Mouse (Mus musculus) cerebellum, adult 9-11 months (tissue): ENCODE measurements around the gene Mkrn2.

Experiments
- DNase-seq: peaks from one replicate; pipeline ENCODE4 v3.0.0; 2022

Mkrn2 gene

DNA sequence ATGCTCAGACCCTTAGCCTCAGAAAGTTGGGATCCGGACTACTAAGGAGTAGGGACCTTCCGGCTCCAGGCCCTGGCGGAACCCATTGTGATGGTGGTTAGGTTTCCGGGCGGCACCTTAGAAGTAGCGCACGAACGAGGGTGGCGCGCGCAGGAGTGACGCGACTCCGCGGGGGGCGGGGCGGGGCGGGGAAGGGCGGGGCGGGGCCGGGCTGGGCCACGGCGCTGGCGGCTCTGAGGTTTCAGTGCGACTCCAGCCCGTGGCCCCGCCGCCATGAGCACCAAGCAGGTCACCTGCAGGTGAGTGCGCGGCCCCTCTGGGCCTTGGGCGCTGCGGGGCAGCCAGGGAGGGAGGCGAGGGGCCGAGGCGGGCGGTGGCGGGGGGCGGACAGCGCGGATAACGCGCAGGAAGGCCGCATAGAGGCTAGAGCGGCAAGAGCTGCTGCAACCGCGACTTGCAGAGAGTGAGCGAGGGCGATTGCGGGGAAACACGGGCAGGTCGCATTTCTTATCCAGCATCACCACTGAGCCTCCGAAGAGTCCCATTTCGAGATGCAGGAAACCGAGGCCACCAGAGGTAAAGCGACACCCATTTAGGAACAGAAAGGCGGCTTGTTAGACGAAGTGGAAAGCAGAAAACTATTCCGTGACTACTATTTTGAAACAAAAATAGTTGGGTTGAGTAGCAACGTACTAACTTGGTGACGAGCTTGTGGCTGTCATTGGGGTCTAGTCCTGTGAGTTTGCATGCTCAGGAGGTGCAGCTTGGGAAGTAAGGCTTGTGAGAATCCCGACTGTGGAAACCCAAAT, at the start of gene Mkrn2:
TSS of gene Mkrn2 (plus strand) at position 188 of the 809 bp plus-strand sequence.
- peak; percentile 81 for DNase-seq

DNA sequence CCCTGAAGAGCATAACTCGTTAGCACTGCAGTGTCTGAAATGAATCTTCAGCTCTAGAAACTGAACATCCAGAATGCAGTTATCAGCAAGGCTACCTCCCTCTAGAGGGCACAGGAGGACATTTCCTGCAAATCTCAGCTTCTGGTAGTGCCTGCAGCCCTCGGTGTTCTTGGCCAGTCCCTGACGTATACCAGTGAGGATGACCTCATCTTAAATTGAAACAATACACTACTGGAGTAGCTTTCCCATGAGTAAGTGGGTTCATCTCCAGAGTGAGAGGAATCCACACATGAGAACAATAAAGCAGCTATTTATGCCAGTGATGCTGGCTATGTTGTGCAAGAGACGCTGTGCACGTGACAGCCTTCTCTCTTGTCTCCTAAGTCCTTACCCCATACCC, 46.2 kb upstream of the Mkrn2 start:
- DNase-seq = no peak

DNA sequence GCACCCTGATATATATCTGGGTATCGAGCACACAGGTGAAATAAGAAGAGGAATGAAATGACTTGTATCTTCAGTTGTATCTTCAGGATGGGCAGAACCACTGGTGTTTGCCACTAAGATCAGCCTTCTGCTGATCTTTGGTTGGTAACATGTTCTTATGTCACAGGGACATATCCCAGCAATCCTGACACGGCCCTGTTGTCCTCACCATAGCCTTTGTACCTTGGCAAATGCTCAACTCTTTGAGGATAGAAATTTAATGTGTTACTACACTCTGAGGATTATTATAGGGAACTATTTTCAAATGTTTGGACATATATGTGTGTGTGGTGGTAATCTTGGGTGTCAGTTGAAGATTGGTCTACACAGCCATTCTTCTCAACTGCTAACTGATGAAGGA, 43.5 kb upstream of the Mkrn2 start:
- DNase-seq = no peak

DNA sequence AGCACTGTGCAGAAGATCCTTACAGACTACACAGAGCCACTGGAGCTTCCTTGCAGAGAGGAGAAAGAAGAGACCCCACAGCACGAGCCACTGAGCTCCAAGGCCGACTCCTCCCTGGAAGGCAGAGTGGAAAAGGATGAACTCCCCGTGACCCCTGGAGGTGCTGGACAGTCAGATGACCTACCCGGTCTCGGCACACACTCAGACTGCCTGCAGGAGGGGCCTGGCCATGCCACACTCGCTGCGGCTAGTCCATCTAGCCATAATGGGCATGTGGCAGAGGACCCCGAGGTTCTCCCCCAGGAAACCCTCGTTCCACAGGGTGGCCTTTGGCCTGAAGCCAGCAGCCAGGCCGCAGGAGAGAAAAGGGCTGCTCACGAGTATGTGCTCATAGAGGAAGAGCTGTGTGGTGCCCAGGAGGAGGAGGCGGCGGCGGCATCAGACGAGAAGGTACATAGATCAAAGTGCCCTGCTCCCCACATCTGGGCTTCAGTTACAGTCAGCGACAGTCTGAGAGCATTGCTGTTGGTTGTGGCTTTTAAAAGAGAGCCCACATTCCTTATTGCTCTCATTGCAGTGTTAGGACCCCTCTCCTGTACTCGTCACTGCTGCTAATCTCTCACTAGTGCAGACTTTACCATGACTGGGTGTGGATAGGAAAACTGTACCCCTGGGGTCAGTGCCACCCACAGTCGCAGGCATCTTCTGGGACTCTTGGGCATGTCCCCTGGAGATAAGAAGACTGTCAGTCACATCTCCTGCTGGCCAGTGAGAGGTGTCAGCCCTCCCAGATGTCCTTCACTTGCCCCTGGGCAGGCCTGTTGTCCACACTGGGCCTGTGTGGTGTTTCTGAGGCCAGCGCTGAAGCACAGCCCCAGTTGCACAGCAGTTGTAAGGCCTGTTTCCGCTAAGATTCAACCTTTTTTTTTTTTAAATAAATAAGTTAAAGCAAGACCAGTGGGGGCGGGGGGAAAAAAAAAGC, 41.8 kb upstream of the Mkrn2 start:
- DNase-seq = no peak

DNA sequence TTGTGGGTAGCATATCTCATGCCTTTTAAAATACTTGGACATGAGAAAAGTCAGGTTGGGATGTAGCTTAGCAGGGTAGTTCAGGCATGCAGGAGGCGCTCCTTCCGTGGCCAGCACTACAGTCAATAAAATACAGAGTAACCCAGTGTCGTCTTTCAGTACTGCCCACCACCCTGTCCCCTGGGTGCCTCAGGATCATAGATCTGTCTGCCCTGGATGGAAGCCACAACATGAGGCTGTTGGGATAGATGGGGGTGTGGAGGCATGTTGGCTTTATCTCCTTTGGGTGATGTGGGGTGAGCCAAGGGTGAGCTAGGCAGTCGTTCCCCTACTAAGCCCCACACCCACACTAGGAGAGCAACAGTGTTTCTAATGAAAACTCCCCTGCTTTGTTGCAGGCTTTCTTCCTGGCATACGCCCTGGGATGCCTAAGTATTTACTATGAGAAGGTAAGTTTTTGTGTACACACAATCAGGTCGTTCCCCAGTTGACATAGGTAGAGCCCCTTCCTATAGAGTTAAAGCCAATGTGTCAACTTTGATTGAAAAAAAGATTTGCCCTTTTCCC, 36.1 kb upstream of the Mkrn2 start:
- no peak for DNase-seq

DNA sequence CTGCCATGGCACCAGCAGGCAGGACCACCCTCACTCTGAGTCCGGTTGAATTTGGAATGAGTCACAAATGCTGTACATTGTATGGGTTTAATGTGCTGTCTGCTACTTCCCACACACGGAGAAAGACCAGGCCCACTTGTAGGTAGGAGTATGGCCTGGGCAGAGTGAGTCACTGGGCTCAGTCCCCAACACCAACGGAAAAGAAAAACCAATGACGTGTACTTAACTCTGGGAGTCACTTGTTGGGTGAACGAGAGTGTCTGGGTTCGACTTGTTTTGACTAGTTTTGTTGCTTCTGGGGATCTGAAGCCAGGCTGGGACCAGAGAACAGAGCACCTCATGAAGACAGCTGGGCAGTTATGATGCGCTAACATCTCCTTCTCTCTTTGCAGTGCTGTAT, 27.5 kb upstream of the Mkrn2 start:
- no peak for DNase-seq

DNA sequence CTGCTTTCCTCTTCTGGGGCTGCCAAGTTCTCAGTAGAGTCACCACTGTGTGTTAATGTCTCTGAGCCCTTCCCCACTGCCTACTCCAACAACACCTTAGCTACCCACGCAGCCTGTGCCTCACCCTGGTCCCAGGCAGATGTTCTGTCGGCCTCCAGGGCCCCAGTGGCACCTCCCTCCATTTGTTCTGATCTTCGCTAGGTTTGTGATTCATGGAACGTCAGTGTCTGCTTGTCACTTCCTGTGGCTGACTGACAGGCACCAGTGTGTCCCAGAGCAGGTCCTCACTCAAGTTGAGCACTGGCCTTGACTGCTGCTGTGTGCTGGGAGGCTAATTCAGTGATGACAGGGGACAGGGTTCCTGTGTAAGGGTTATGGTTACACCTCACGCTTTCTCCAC, 24.3 kb upstream of the Mkrn2 start:
- DNase-seq = no peak

DNA sequence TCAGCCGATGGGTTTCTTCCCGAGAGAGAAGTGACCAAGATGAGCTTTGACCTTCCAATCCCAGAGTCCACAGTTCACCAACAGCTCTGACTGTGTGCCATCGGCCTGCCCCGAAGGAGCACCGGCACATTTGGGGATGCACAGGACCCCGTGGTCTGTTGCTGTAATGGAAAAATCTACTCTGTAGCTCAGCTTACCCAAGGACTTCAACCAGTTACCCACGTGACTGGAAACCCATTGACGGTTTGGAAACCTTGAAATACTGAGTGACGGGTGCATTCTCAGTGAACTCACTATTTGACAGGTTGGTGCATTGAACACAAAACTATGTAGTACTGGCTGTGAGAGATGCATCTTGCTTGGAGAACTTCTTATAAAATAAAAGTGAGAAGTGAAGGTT, 23.8 kb upstream of the Mkrn2 start:
- DNase-seq = no peak

DNA sequence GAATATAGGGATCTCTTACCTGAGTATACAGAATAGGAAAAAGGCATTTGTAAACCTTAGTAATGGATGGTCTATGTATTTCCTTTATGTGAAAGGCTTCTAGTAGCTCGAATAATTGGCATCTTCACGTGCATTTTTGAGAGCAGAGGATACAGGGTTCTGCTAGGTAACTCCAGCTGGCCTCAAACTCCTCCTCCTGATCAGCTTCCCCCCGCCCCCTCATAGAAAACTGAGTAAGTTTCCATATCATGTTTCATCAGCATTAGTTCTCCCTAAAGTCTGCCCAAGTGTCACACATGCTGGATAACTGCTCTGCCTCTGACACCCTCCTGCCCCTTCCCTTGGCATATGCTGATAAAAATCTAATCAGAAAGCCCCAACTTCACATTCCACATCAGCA, 20.9 kb upstream of the Mkrn2 start:
- DNase-seq = no peak

DNA sequence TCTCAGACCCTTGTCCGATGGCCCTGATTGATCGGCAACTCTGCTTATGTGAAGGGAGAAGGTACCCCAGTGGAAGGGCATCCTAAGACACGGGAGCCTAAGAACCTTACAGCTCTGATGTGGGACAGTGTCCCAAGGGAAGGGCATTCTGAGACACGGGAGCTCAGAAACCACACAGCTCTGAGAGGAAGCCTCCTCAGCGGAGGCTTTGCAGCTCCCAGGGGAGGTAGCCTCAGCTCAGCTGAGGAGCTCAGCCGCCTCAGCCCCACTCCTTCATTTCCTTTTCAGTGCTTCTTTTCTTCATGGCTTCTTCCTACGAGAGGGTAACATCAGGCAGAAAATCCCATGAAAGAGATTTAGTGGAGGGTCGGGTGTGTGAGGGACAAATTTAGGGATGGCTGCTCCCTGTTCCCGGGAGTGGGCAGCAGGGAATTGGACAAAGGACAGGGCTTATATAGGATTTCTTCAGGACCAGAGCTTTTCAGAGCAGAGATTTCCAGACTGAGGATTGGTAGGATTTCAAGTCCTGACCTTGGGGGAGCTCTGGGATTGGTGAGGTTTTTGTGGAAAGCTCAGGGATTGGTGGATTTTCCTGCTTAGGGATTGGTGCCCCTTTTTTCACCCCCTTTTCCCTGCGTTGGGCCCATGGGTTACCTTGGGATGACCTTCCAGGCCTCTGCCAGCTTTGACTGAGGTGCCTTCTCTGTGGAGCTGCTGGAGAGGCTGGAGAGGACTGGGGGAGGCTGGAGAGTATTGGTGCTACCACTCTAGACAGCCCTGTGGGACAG, 19.2 kb upstream of the Mkrn2 start:
- no peak for DNase-seq

DNA sequence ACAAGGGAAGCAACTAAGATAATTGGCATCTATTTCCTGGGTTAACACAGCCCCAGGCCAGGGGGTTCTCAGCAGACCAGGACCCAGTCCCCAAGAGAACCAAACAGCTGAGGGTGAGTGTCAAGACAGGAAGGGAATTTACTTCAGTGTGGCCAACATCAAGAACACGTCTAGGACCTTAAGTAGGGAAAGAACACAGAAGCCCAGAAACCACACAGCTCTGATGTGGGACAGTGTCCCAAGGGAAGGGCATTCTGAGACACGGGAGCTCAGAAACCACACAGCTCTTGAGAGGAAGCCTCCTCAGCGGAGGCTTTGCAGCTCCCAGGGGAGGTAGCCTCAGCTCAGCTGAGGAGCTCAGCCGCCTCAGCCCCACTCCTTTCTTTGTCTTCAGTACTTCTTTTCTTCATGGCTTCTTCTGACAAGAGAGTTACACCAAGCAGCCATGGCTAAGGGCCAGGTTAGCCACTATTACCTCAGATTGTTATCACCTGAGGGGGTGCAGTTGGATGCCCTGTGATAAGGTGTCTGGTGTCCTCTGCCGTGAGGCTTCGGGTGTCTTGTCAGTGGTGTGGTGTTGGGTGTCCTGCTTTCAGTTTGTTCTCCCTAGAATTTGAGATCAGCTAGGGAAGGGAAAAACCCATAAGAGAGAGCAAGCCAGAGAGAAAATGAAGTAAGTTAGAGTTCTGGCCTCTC, 18.1 kb upstream of the Mkrn2 start:
- DNase-seq = no peak

DNA sequence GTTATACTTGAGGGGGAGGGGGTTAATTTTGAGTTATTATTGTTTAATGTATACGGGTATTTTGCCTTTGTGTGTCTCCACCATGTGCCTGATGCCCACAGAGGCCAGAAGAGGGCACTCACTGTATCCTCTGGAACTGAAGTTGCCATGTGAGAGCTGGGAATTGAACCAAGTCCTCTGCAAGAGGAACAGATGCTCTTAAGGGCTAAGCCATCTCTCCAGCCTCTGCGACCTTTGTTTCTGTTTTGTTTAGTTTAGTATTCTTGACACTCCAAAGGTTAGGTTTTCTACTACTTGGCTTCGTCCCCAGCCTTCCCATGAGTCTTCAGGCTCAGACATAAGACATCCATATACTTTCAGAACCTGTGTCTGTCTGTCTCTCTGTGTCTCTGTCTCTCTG, 17.5 kb upstream of the Mkrn2 start:
- no peak for DNase-seq

DNA sequence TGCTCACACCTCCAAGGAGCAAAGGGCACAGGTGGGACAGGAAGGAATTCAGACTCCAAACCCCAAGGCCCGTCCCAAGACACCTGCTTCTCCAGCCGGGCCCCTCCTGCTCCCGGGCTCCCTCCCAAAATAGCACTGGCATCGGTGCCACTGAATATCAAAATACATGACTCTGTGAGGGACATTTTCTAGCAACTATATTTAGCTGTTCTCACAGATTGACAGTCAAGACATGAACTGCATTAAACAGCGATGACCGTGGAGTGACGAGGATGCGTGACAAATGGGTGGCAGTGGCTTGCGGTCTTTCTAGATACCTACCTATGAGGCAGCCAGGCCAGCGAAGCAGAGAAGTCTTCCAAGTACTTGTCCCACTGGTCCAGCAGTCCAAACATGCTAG, 15.4 kb upstream of the Mkrn2 start:
- DNase-seq = no peak

DNA sequence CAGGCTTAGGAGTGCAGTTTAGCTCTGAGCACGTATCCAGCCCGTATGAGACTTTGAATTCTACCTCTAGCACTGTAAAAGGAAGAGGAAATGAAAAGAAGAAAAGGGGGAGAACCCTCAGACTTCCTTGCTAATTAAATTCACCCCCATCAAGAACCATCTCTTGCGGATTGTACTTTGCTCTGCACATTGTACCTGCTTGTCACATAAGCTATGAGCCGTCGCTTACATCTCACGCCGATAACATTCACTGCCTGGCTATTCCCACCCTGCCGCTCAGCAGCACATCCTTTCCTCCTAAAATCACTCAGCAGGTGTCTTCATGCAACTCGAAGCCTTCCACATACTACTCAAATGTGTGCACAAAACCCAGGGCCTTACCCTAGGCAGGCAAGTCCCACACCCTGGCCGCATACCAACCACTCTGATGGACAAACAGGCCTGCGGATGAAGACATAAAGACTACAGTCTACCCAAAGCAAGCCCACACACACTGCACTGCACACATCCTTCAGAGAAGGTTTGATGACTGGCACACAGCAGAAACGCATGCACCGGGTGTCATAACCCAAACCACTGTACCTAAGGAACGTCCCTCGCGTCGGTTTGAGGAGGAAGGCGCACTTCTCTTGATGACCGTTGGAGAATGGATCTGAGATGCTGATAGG, 9.9 kb upstream of the Mkrn2 start:
- DNase-seq = no peak

DNA sequence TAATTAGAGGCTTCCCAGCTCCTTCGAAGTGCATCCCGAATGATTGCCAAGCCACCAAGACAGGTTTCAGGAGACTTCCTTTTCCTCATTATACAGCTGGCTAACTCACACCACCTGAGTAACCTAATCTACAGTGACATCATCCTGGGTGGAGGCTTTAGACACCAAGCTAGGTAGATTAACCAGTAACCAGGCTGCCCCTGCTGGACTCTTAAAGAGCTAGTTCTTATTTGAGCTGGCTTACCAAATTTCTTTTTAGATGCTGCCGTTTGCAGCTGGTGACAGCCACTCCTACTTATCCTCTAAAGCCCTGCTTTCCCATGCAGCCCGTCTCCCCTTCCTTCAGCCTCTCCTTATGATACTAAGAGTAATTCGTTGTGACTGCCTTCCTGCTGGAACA, 9.2 kb upstream of the Mkrn2 start, which contains the start of gene Mkrn2os:
TSS of gene Mkrn2os (minus strand) at position 119 of the 400 bp plus-strand sequence.
- DNase-seq = no peak

DNA sequence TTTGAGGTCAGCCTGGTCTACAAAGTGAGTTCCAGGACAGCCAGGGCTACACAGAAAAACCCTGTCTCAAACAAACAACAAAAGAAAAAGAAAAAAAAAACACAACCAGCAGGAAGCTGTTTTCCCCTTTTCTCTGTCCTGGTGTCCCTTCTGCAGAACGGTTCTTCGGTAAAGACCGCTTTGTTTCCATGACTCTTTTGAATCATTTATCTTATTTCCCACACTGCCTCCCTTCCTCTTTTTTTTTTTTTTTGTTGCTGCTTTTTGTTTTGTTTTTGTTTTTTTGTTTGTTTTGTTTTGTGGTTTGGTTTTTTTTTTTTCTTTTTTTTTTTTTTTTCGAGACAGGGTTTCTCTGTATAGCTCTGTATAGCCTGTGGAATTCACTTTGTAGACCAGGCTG, 8.4 kb upstream of the Mkrn2 start:
- no peak for DNase-seq

DNA sequence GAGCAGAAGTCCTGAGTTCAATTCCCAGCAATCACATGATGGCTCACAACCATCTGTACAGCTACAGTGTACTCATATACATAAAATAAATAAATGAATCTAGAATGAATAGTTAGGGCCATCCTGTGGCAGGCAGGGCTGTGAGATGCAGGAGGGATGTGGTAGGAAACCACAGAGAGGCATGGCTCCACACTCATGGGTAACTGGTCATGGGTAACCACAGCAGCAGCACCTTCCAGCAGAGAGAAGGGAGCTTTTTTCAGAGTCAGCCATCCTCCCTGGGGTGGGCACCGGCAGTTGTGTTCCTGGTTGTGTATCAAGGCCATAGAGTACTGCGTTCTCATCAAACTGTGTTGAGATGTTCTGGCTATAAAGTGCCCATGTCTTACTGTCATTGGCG, 7.2 kb upstream of the Mkrn2 start:
- DNase-seq = no peak

DNA sequence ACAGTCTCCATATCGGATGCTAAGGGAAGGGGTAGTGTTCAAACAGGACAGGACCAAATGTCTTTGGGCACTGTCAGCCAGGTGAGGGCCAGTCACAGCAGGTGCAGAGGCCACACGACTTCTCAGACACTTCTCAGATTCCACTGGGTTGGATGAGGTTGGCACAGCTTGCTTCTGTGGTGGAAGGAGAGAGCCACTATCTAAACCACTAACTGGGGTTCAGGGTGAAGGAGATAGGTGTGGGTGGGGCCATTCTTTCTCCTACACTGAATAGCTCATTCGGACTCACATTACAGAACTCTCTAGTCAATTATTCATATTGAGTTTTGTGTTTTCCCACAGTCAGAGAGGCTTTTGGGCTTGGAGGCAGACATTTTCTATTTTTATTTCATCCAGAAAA, 6.0 kb upstream of the Mkrn2 start:
- DNase-seq = no peak

DNA sequence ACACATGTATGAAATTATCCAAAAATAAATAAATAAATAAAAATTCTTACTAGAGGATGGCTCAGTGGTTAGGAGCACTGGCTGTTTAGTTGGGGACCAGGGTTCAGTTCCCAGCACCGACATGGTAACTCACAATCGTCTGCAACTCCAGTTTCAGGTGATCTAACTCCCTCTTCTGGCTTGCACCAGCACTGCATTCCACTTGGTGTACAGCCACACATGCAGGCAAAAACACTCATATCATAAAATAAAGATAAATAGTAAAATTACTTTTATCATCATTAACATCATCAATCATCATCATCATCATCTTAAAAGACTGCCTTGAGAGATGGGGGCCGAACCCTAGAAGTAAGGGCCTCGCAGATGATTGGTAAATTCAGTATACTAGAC, 384 bp upstream of the Mkrn2 start:
- no peak for DNase-seq

DNA sequence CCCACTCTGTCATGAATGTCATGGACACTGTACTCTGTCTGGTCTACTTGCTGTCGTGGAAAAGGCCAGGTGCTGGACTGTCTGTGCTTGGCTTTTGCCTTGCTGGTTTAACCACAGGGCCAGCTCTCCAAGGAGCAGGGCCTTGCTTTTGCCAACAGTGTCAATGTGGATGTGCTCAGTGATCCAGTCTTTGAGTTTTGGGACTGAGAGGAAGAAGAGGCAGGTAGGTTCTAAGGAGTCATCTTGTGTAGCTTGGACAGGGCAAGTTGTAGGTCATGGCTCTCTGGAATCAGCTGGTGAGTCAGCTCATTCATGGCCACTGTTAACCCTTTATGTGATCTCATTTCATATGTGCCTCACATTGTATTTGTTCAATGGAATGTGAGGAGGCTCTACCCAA, 4.8 kb downstream of the Mkrn2 start:
- DNase-seq = no peak

DNA sequence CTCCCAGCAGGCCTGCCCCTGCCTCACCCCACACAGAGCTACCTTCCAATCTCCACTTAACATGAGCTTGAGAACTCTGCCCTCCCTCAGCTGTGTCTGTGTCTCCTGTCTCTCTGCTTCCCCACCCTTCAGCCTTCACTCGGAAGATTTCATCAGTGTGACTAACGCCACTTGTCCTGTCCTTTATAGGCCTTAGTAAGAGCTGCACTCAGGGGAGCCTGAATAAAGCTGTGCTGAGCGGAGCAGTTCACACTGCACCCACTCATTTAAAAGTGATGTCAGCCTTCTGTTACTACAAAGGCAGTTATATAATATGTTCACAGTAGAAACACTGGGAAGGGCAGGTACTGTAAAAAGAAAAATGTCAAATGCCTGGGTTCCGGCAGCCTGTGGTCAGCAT, 5.7 kb downstream of the Mkrn2 start:
- DNase-seq = no peak

DNA sequence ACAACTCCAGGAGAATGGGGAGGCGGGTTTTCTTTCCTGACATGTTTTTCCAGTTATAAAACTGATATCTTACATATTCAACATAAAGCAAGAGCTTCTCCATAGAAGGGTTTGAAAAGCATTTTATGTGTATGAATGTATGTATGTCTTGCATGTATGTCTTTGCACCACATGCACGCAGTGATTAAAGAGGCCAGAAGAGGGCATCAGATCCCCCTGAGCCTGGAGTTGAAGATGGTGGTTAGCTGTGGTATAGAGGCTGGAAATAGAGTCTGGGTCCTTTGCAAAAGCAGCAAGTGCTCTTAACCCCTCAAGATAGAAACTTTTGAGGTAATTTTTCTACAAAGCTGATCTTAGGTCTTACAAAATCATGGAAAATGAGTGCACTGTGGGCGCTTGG, 7.4 kb downstream of the Mkrn2 start:
- DNase-seq = no peak
